Mouse (Mus musculus) CH12.LX (cell line): ENCODE measurements around the gene Exoc3. TPM values are rescaled to one million over a fixed set of nuclear protein-coding genes. Genes with fewer than 3 reads are reported as not detected.

ENCODE experiments used
- DNase-seq: peaks from one replicate; pipeline ENCODE4 v3.0.0-alpha.2; 2013; ENCODE audit errors: extremely low read depth
- H3K27ac ChIP-seq: 2 replicates; pipeline ENCODE4 v1.5.1; 2012; ENCODE audit warnings: low read depth, mild to moderate bottlenecking, control low read depth, moderate library complexity; ENCODE audit not compliant: insufficient read depth
- H3K27me3 ChIP-seq: replicated peaks from 2 replicates; pipeline ENCODE3; 2012; ENCODE audit warnings: inconsistent platforms
- H3K36me3 ChIP-seq, 2 experiments: replicated peaks in 1 of 2; 2 replicates each; pipeline versions ENCODE3 to v1.6.1; 2012; ENCODE audit warnings: inconsistent platforms in 1 of 2, low read length in 1 of 2, mild to moderate bottlenecking in 1 of 2, mixed read lengths in 1 of 2, moderate library complexity in 1 of 2; ENCODE audit not compliant: control insufficient read depth in 1 of 2, insufficient read depth in 1 of 2
- H3K4me1 ChIP-seq, 2 experiments: 2 replicates each; pipeline ENCODE4 v1.6.1; 2012; ENCODE audit warnings: inconsistent platforms in 1 of 2, moderate library complexity in 1 of 2; ENCODE audit not compliant: insufficient read depth in 2 of 2, control insufficient read depth in 1 of 2
- H3K4me2 ChIP-seq: 2 replicates; pipeline ENCODE4 v1.6.1; 2012; ENCODE audit warnings: low read depth, mild to moderate bottlenecking, control low read depth; ENCODE audit not compliant: poor library complexity, insufficient read depth, severe bottlenecking
- H3K4me3 ChIP-seq, 3 experiments: fragments of 150-350 bp in 1 of 3; sonication (generic) in 1 of 3; replicated peaks in 1 of 3; 2 replicates each; pipeline versions ENCODE3 to v1.5.1; 2011 to 2012; ENCODE audit warnings: low read depth in 2 of 3, low read length in 2 of 3, mild to moderate bottlenecking in 2 of 3, moderate library complexity in 2 of 3, control low read depth in 1 of 3, improper control_type of control experiment in 1 of 3, inconsistent platforms in 1 of 3, mixed read lengths in 1 of 3; ENCODE audit not compliant: poor library complexity in 1 of 3
- H3K79me2 ChIP-seq: replicated peaks from 2 replicates; pipeline ENCODE4 v1.6.1; 2012; ENCODE audit warnings: mild to moderate bottlenecking, moderate library complexity; ENCODE audit not compliant: control insufficient read depth, poor library complexity, insufficient read depth, severe bottlenecking; ENCODE audit errors: extremely low read depth
- H3K9ac ChIP-seq: 2 replicates; pipeline ENCODE4 v1.6.1; 2012; ENCODE audit warnings: low read depth, mild to moderate bottlenecking, control low read depth, moderate library complexity; ENCODE audit not compliant: insufficient read depth
- H3K9me3 ChIP-seq: replicated peaks from 2 replicates; pipeline ENCODE3; 2012; ENCODE audit warnings: low read length, inconsistent platforms, mixed read lengths
- BHLHE40 ChIP-seq: IDR thresholded peaks from 2 replicates; pipeline ENCODE4 v1.6.1; 2011; ENCODE audit warnings: mild to moderate bottlenecking, low read depth, low read length, improper control_type of control experiment
- CHD1 ChIP-seq: IDR thresholded peaks from 2 replicates; pipeline ENCODE4 v1.6.1; 2012; ENCODE audit warnings: low read depth, low read length, improper control_type of control experiment, inconsistent platforms
- CHD2 ChIP-seq: IDR thresholded peaks from 2 replicates; pipeline ENCODE4 v1.6.1; 2011; ENCODE audit warnings: low read length, improper control_type of control experiment
- CTCF ChIP-seq, 2 experiments: IDR thresholded peaks in 1 of 2; conservative IDR thresholded peaks in 1 of 2; 2 replicates each; pipeline ENCODE4 v1.5.1; 2011 to 2012; ENCODE audit warnings: low read depth in 2 of 2, low read length in 2 of 2, improper control_type of control experiment in 1 of 2, inconsistent platforms in 1 of 2, mild to moderate bottlenecking in 1 of 2, moderate library complexity in 1 of 2
- E2F4 ChIP-seq: IDR thresholded peaks from 2 replicates; pipeline ENCODE4 v1.6.1; 2011; ENCODE audit warnings: low read depth, low read length, improper control_type of control experiment; ENCODE audit not compliant: insufficient replicate concordance
- ELF1 ChIP-seq: IDR thresholded peaks from 2 replicates; pipeline ENCODE4 v1.6.1; 2014; ENCODE audit warnings: low read depth, mild to moderate bottlenecking, inconsistent platforms, low read length, improper control_type of control experiment
- ETS1 ChIP-seq: conservative IDR thresholded peaks from 2 replicates; pipeline ENCODE4 v1.6.1; 2012; ENCODE audit warnings: low read depth, mild to moderate bottlenecking, inconsistent platforms, low read length, improper control_type of control experiment, moderate library complexity
- HCFC1 ChIP-seq: IDR thresholded peaks from 2 replicates; pipeline ENCODE4 v1.6.1; 2012; ENCODE audit warnings: low read depth, mild to moderate bottlenecking, inconsistent platforms, low read length, improper control_type of control experiment
- JUN ChIP-seq: IDR thresholded peaks from 2 replicates; pipeline ENCODE4 v1.6.1; 2011; ENCODE audit warnings: low read depth, mild to moderate bottlenecking, low read length, improper control_type of control experiment, moderate library complexity; ENCODE audit not compliant: insufficient read depth
- KAT2A ChIP-seq: IDR thresholded peaks from 2 replicates; pipeline ENCODE4 v1.6.1; 2012; ENCODE audit warnings: low read length, improper control_type of control experiment, inconsistent platforms; ENCODE audit not compliant: insufficient replicate concordance
- MAFK ChIP-seq: IDR thresholded peaks from 2 replicates; pipeline ENCODE4 v1.6.1; 2011; ENCODE audit warnings: low read length, improper control_type of control experiment; ENCODE audit not compliant: insufficient replicate concordance
- MAX ChIP-seq: IDR thresholded peaks from 2 replicates; pipeline ENCODE4 v1.6.1; 2011; ENCODE audit warnings: low read length, improper control_type of control experiment
- MEF2A ChIP-seq: IDR thresholded peaks from 2 replicates; pipeline ENCODE4 v1.6.1; 2014; ENCODE audit warnings: low read depth, mild to moderate bottlenecking, inconsistent platforms, low read length, improper control_type of control experiment, borderline replicate concordance
- MXI1 ChIP-seq: IDR thresholded peaks from 2 replicates; pipeline ENCODE4 v1.6.1; 2011; ENCODE audit warnings: mild to moderate bottlenecking, low read depth, low read length, improper control_type of control experiment
- NELFE ChIP-seq: IDR thresholded peaks from 2 replicates; pipeline ENCODE4 v1.6.1; 2011; ENCODE audit warnings: low read depth, low read length, improper control_type of control experiment
- NRF1 ChIP-seq: IDR thresholded peaks from 2 replicates; pipeline ENCODE4 v1.6.1; 2014; ENCODE audit warnings: low read depth, mild to moderate bottlenecking, inconsistent platforms, low read length, improper control_type of control experiment, moderate library complexity
- PAX5 ChIP-seq: IDR thresholded peaks from 2 replicates; pipeline ENCODE4 v1.6.1; 2012; ENCODE audit warnings: low read length, inconsistent platforms, mixed read lengths
- POLR2AphosphoS2 ChIP-seq: IDR thresholded peaks from 2 replicates; pipeline ENCODE4 v1.6.1; 2011; ENCODE audit warnings: low read depth, low read length, improper control_type of control experiment
- RCOR1 ChIP-seq: conservative IDR thresholded peaks from 2 replicates; pipeline ENCODE4 v1.6.1; 2012; ENCODE audit warnings: low read depth, mild to moderate bottlenecking, inconsistent platforms, low read length, improper control_type of control experiment
- SMC3 ChIP-seq: IDR thresholded peaks from 2 replicates; pipeline ENCODE4 v1.6.1; 2011; ENCODE audit warnings: low read depth, low read length, improper control_type of control experiment
- TBP ChIP-seq: conservative IDR thresholded peaks from 2 replicates; pipeline ENCODE4 v1.6.1; 2011; ENCODE audit warnings: low read depth, low read length, improper control_type of control experiment
- UBTF ChIP-seq: IDR thresholded peaks from 2 replicates; pipeline ENCODE4 v1.6.1; 2012; ENCODE audit warnings: low read depth, mild to moderate bottlenecking, inconsistent platforms, low read length, improper control_type of control experiment, moderate library complexity
- ZMIZ1 ChIP-seq: IDR thresholded peaks from 2 replicates; pipeline ENCODE4 v1.6.1; 2012; ENCODE audit warnings: low read depth, mild to moderate bottlenecking, inconsistent platforms, low read length, improper control_type of control experiment
- ZNF384 ChIP-seq: IDR thresholded peaks from 2 replicates; pipeline ENCODE4 v1.6.1; 2012; ENCODE audit warnings: low read depth, low read length, improper control_type of control experiment, inconsistent platforms
- dilution Hi-C: fragments of 300-500 bp; cut with MboI; formaldehyde crosslinking; loops from 2 replicates; pipeline ENCODE4 v1.14.3; 2020; ENCODE audit warnings: low sequenced_read_pairs; ENCODE audit not compliant: extremely low pct_unique_long_range_greater_than_20kb, extremely low pct_ligation_motif_present
- in situ Hi-C: fragments of 300-500 bp; cut with MboI; formaldehyde crosslinking; loops from 3 replicates; pipeline ENCODE4 v1.14.3; 2019; ENCODE audit warnings: low sequenced_read_pairs, low pct_ligation_motif_present, low pct_unique_long_range_greater_than_20kb, mixed read lengths
- polyA plus RNA-seq: library from polyadenylated mRNA; unstranded; fragments of >175 nt; gene quantifications from 2 replicates; pipeline ENCODE4 v1.2.1, GENCODE M21; 2012; ENCODE audit warnings: low read depth; ENCODE audit not compliant: insufficient read length
- total RNA-seq, 2 experiments: library from RNA; depleted of rRNA; stranded (reverse); fragments of 300-350 nt in 1 of 2; fragments of >200 nt in 1 of 2; gene quantifications; 2 replicates each; pipeline ENCODE4 v1.2.3; 2012 to 2014

Exoc3 gene
- total and polyA plus RNA-seq, 3 experiments, result 23.3 to 28.9 (median 26.5) TPM

- in situ Hi-C loops, result no loop called here
- H3K4me1 ChIP-seq, result no peaks in the 10 kb centered on the region
- dilution Hi-C loops, result no loop called here
- no peak overlapping the region for H3K9ac ChIP-seq
- no peaks in the 10 kb centered on the region for H3K9me3 ChIP-seq
- TF ChIP-seq ZNF384 (no peak), UBTF (no peak), MXI1 (no peak), NELFE (no peak), E2F4 (no peak), MAX (no peak), ETS1 (no peak), CHD2 (no peak), HCFC1 (no peak), POLR2AphosphoS2 (no peak), KAT2A (no peak), NRF1 (no peak), ELF1 (no peak), TBP (no peak), MAFK (no peak), ZMIZ1 (no peak), CTCF (conservative IDR thresholded peaks at IDR 0.05 in 1 of 2, IDR thresholded peaks at IDR 0.05 in 1 of 2; ENCODE audit: low read depth in 2 of 2, low read length in 2 of 2) (no peak), JUN (no peak)
- TF ChIP-seq, all 38 proteins: peak for 0
- H3K36me3 ChIP-seq, result no peaks in the 10 kb centered on the region
- no peak for DNase-seq
- H3K27ac ChIP-seq, result no peak overlapping the region
- H3K27me3 ChIP-seq, result peaks cover 31% of the 10 kb centered on the region
- no peaks in the 10 kb centered on the region for H3K79me2 ChIP-seq
- no peak overlapping the region for H3K4me2 ChIP-seq
- H3K4me3 ChIP-seq, result no peak overlapping the region
Observed at GRCm38 (mm10) chr13:74122632-74123031, 85.9 kb downstream of the Exoc3 start.

- Histone ChIP-seq H3K4me2 (no peak overlapping the region), H3K27me3 (peaks cover 31% of the 10 kb centered on the region), H3K9ac (no peak overlapping the region), H3K4me3 (no peak overlapping the region), H3K4me1 (no peaks in the 10 kb centered on the region), H3K27ac (no peak overlapping the region), H3K36me3 (no peaks in the 10 kb centered on the region), H3K79me2 (no peaks in the 10 kb centered on the region), H3K9me3 (no peaks in the 10 kb centered on the region)
- DNase-seq, result no peak
- dilution Hi-C loops, result no loop called here
- in situ Hi-C loops, result no loop called here
- TF ChIP-seq PAX5 (no peak), SMC3 (no peak), BHLHE40 (no peak), JUN (no peak), RCOR1 (no peak), HCFC1 (no peak), UBTF (no peak), CHD1 (no peak), MEF2A (no peak)
Observed at GRCm38 (mm10) chr13:74121795-74122330, 86.7 kb downstream of the Exoc3 start.
